Mouse (Mus musculus) NIH3T3 (cell line): ENCODE measurements around the gene Ubp1.

Source experiments
- DNase-seq: peaks from one replicate; pipeline ENCODE4 v3.0.0-alpha.2; 2012; ENCODE audit warnings: low read depth

Ubp1 gene

DNA sequence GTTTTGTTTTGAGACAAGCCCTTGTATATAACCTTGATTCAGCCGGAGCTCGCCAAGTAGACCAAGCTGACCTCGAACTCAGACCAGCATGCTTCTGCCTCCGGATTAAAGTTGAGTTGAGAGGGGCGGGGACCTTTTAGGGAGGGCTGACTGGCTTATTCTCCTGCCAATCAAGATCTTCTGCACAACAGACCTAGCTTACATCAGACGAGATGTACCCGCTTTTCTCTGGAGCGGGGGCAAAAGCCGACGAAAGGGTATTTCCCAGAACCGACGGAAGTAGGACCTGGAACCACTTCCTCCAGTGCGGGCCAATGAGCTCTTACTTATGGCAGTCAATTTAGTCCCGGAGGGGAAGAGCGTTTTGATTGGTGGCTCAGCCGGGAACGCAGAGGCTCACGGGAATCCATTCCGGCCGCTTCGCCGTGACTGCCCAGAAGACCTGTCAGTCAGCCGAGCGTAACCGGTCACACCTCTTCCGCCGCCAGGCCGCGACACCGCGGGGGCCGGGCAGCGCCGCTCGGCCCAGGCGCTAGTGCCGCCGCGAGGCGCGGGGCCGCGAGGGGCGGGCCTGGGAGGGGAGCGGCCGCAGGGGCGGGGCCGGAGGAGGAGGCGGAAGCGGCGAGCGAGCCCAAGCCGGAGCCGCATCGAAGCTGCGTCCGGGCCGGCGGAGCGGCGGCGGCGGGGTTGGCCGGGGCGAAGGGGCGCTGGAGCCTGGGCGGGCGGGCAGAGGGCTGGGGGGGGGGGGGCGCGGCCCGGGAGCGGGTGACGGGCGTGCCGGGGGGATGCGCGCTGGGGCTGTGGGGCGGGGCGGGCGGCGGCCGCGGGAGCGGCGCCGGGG is at the start of gene Ubp1:
Gene Ubp1 (plus strand): TSS at position 401 of the 841 bp plus-strand sequence.
- peak; percentile 96 for DNase-seq

DNA sequence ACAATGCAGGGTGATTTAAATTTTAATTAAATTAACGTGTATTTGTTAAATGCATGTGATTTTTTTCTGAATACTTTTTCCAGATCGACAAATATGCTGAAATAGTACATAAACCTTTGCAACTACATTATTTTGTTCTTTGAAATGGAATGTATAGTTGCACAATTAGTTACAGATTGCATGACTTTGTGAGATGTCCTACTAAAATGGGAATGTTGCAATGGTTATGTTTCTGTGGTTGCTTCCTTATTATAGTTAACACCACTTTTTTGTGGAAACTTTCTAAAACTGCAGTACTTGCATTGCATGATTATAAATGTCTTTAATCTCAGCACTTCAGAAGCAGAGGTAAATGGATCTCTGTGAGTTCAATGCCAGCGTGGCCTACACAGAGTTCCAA is 35.8 kb upstream of the Ubp1 start:
- no peak for DNase-seq

GRCm38 (mm10) chr9:113903136-113903535 is 27.6 kb upstream of the Ubp1 start:
- DNase-seq: peak; percentile 78

DNA sequence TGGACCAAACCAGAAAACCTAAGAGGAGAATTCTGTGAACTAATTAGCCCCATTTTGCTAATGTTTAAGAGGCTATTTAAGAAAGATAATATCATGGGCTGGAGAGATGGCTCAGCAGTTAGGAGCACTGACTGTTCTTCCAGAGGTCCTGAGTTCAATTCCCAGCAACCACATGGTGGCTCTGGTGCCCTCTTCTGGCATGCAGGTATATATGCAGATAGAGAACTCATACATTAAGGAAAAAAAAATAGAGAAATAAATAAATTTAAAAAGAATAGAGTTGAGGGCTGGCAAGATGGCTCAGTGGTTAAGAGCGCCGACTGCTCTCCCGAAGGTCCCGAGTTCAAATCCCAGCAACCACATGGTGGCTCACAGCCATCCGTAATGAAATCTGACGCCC is 26.4 kb upstream of the Ubp1 start:
- peak; percentile 7 for DNase-seq

GRCm38 (mm10) chr9:113915789-113916188 is 14.9 kb upstream of the Ubp1 start:
- no peak for DNase-seq

GRCm38 (mm10) chr9:113922677-113923076 is 8.1 kb upstream of the Ubp1 start:
- DNase-seq: no peak

- no peak for DNase-seq
Observed at GRCm38 (mm10) chr9:113924883-113925282, 5.9 kb upstream of the Ubp1 start.

- no peak for DNase-seq
Observed at GRCm38 (mm10) chr9:113928591-113928990, 2.1 kb upstream of the Ubp1 start.

DNA sequence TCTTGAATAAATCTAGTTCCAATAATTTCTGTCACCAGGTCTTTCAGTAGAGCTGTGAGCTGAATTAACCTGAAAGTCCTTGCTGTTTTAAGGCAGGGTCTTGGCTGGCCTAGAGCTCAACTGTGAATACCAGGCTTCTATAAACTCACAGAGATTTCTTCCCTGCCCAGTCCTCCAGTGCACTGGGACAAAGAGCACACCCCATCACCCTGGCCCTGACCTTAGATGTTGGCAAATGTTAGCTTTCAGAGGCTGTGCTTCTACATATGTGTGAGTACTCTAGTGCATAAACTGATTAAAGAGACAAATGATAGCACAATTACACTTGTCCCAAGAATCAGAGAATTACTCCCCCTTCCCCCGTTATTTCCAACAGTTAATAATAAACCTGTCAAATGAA is 1.1 kb upstream of the Ubp1 start:
- DNase-seq: no peak

GRCm38 (mm10) chr9:113931375-113932099 is 803 bp downstream of the Ubp1 start:
- DNase-seq: peak; percentile 37

DNA sequence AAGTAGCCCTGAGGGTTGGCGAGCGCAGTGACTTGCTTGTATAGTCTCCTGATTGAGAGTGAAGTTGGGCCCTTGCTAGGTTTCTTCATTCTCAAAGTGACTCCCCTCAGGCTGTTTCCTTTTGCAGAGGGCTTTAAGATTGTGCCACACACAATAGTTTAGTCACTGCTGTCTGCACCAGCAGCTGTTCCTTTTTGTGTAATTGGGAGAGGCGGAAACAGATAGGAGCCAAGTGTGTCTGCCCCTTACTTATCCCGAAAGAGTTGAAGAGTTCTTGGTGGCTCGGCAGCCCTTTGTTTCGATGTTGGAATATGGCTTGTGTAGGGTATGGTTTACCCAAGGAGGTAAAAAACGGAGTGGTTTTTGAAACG is 1.4 kb downstream of the Ubp1 start:
- peak; percentile 35 for DNase-seq

DNA sequence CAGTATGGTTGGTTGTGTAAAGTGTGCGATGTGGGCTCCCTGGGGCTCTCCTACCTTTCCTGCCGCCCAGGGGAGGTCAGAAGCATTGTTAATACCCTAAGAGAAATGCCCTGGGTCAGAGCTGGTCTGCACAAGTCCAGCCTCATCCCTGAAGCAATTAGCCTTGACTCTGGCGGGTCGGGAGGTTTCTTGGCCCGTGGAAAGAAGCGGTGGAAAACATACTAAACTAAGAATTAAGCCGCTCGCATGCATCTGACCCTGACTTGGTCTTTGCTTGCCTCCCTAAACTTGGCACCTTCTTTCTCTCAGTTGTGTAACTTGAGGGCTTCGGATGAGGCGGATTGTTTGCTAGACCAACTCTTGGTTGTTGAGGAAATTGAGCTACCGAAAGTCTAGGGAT is 1.8 kb downstream of the Ubp1 start:
- DNase-seq: peak; percentile 26

DNA sequence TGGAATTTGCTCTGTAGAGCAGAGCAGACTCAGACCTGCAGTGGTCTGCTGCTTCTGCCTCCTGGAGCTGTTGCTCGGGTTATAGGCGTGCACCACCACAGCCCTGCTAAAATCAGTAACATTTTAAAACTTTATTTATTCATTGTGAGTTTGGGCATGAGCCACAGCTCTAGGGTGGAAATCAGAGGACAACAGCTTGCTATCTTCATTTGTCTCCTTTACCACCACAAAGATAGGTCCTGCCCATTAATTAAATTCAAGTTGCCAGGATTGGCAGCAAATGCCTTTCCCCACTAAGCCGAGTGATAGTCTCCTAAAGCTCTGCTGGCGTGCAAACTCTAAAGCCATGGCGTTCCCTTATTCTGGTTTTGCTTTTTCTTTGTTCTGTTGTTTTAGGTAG is 4.9 kb downstream of the Ubp1 start:
- no peak for DNase-seq

GRCm38 (mm10) chr9:113939063-113939850 is 8.5 kb downstream of the Ubp1 start:
- no peak for DNase-seq

GRCm38 (mm10) chr9:113941103-113941805 is 10.5 kb downstream of the Ubp1 start:
- no peak for DNase-seq

DNA sequence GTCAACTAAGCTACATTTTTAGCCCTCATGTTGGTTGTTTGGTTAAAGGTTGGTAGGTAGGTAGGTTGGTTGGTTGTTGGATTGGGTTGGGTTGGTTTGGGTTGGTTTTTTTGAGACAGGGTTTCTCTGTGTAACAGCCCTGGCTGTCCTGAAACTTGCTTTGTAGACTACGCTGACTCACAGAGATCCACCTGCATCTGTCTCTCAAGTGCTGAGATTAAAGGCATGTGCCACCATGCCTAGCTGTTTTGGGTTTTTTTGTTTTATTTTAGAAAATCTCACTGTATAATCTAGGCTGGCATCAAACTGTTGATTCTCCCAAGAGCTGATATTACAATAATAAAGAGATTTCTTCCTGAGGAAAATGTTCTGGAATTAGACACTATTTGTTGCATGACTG is 12.6 kb downstream of the Ubp1 start:
- no peak for DNase-seq

DNA sequence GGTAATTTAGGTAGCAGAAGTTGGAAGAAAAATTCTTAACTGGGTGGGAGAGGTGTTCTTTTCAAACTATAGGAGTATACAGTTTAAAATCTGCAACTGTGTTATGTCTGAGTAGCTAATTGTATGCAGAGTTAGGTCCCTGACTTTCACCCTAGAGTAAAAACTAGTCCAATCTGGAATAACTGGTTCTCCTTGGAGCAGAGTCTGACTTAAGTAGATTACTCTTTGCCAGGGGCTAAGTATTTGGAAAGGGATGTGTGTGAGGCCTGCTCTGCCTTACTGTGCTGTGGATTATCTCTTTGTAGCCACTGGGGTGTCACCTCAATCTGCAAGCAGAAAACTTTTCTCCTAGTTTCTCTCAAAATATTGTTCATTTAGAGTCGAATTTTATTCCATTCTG is 16.5 kb downstream of the Ubp1 start:
- no peak for DNase-seq

GRCm38 (mm10) chr9:113957777-113958176 is 27.0 kb downstream of the Ubp1 start:
- no peak for DNase-seq

- DNase-seq: no peak
Observed at GRCm38 (mm10) chr9:113963718-113964117, 33.0 kb downstream of the Ubp1 start.

DNA sequence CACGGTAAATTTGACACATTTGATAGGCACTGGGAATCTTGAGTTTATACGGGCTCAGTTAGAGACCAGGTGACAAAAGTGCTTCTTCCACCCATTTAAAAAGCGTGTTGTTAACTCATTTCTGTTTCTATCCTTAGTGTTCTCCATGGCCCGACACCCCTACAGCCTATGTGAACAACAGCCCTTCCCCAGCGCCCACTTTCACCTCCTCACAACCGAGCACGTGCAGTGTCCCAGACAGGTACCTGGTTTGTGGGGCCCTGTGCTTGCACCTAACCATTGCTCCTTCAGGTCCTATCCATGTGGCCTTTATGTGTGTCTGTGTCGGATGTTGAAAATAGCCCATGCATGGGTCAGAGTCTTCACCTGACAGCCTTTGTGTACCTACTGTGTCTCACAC is 33.7 kb downstream of the Ubp1 start:
- no peak for DNase-seq

DNA sequence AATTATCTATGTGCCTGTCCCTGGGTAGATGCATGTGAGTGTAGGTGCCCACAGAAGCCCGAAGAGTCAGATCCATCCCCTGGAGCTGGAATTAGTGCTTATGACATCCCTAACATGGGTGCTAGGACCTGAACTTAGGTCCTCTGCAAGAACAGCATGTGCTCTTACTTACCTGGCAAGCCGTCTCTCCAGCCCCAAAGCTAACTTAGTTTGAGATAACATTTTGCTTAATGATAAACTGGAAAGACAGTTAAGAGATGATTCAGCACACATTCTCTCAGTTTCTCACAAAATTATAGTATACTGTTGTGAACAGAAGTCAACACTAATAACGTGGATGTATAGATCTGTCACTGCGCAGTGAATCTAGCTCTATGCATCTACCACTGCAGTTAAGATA is 36.1 kb downstream of the Ubp1 start:
- no peak for DNase-seq

GRCm38 (mm10) chr9:113968967-113969366 is 38.2 kb downstream of the Ubp1 start:
- no peak for DNase-seq
